Mouse (Mus musculus): ENCODE results near the gene Cdc16.
"Not testable (repeated sequence)": the region's sequence is repeated elsewhere in the genome, so short reads cannot be mapped to it uniquely, and the experiment has no call there.

Gene Cdc16

GRCm38 (mm10) chr8:13756982-13757804 is at the start of gene Cdc16:
Gene Cdc16, plus strand, starts transcription at chr8:13757676.
- DNase-seq (ENCODE audit: low spot score), result peak; percentile 88

- no peak for DNase-seq (ENCODE audit: low spot score)
Measured at GRCm38 (mm10) chr8:13708514-13708913, 49.0 kb upstream of the Cdc16 start.

DNA sequence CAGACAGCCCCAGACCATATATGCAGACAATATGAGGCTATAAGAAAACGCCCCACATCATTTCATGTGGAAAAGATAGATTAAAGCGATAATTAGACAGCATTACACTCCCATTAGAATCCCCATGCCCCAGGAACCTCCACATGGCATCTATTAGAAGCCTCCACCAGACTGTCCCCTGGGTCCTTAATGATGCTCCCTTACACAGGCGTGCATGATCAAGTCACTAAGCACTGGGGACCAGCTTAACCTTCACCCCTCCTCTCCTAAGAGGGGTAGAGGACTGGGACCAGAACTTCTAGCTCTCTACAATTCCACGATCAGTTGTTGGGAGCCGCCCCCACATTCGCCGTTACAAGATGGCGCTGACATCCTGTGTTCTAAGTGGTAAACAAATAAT is 38.5 kb upstream of the Cdc16 start:
- DNase-seq (ENCODE audit: low spot score), result no peak

DNA sequence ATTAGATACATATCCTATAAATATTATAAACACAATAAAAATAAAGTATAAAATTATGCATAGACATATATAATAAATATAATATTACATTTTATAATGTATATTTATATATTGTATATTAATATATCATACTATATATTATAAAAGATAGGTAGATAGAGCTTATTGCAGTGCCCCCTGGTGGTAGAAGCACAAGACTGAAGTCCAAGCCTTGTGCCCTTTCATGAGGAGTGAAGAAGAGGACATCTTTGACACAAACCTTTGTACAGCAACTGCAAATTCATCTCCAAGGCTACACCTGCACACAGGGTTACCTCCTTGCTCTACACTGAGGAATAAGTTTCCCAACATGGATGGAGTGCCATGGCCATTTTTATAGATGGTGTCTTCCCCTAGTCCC is 31.8 kb upstream of the Cdc16 start:
- peak; percentile 60 for DNase-seq (ENCODE audit: low spot score)

DNA sequence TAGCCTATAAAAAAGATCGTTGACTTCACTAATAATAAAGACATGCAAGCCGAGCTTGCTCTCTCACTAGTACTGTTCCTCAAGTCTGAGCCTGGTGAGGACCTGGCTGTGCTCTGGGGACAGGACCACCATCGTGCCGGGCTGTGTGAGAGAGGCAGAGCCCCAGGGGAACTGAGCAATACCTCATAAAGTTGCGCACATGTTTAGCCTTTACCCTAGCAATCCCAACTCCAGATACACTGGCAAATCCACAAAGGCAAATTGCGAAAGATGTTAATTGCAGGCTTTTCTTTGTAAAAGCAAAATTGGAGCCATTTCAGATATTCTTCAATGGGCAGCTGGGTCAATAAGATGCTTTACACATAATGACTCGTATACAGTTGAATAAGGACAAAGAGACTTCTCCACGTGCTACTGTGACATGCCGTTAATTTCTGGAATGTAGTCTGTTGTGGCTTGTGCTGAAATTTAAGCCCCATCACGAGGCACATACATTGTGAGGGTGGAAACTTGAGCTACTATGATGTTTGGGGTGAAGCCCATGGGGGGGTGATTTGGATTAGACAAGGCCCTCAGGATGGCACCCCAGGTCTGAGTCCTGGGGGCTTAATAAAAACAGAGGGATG is 29.9 kb upstream of the Cdc16 start:
- DNase-seq (ENCODE audit: low spot score), result no peak

DNA sequence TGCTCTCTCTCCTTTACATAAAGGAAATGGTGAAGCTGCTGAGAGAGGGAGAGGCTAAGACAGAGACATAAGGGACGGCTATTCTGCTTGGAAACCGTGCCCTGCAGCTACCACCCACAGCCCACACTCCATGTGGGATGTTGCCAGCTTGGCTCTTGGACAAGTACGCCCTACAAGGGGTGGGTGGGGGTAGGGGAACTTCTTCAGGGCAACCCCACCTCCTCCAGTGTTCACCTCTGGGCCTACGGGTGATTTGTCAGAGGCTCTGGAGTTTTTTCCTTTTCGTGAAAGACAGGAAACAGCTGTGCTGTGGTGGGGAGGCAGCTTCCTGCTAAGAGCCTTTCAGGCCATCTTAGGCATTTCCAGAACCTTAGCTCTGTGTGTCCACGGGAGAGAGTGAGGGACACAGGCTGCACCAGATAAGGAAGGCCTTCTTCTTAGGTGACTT is 17.1 kb upstream of the Cdc16 start:
- peak; percentile 55 for DNase-seq (ENCODE audit: low spot score)

GRCm38 (mm10) chr8:13740817-13741613 is 16.5 kb upstream of the Cdc16 start:
- DNase-seq (ENCODE audit: low spot score), result no peak

DNA sequence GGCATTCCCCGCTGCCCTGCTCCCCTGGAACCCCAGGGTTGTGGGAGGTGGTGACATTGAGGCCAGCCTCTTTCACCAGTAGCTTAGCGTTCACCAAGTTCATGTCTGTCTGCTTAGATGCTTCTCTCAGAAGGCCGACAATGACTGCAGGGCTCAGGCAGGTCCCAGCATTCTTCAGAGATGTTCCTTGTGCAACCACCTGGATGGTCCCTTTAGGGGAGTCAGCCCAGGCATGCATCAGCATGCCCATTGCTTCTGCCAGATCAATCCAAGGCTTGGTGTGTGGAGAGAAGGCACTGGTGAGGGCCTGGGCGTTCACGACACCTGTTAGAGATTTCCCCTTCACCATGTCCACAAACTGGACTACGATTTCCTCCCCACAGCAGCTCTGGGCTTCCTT is 11.3 kb upstream of the Cdc16 start:
- DNase-seq (ENCODE audit: low spot score), result not testable (repeated sequence)

DNA sequence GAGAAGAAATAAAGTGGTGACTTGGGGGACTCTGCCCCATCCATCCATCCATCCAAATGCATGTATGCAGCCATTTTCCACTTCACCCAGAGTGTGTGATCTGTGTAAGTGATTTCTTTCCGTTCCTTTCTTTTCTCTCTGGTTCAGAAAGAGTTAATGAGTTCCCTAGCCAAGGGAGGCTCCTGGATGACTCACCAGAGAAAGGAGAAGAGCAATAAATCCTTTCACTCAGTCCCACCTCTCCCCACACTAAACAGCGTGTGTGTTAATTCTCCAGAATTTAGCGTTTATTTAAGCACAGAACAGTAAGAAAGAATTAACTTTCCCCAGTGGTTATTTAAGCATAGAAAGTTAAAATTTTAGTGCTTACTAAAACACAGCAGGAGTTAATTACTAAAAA is 9.8 kb upstream of the Cdc16 start:
- DNase-seq (ENCODE audit: low spot score), result no peak

DNA sequence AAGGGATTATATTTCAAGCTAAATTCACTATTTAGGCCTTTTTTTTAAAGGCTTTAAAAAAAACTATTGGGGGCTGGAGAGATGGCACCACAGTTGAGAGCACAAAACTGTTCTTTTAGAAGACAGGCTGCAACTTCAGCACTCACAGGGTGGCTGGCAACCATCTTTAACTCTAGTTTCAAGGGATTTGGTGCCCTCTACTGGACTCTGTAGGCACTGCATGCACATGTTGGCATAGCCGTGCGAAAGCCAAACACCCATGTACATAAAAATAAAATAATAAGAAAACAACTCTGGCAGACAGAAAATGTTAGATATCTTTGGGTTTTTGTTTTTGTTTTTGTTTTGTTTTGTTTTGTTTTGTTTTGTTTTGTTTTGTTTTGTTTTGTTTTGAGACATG is 3.8 kb upstream of the Cdc16 start:
- DNase-seq (ENCODE audit: low spot score), result peak; percentile 68

- DNase-seq (ENCODE audit: low spot score), result no peak
Measured at GRCm38 (mm10) chr8:13756480-13756879, 996 bp upstream of the Cdc16 start.

DNA sequence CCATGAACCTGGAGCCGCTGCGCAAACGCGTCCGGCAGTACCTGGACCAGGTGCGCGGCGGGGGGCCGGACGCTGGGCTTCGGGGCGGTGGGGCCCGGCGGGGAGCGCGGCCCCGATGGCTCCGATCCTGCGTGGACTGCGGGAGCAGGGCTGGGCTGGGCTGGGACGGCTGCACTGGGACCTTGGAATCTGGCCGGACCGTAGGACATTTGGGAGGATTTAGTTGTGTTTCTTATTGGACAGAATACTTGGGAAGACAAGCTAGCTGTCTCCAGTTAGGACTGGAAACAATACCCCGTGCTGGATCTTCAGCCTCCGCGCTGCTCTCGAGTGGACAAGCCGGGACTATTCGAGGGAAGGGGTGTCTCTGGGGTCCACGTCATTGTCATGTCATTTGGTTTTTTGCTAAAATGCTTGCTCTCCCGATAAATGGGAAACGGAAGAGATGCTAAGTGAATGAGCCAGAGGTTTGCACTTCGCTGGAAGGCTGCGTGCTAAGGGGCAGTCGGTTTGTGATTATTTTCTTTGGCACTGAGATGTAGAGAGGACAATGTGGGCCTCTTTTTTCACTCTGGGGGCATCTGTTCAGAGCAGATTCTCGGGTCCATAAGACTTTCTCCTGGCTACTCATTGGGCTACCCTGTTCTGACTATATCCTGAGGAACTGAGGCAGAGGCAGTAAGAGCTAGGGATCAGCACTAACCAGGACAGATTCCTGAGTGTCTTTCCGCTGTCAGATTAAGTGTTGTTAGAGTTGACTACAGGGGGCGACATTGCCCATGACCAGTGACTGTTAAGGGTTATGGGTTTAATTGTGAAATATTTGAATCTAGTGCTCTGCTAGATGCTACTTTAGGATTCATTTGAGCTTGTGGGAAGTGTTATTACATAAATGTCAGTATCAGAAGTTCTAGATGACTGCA is 590 bp downstream of the Cdc16 start:
- DNase-seq (ENCODE audit: low spot score), result peak; percentile 57

DNA sequence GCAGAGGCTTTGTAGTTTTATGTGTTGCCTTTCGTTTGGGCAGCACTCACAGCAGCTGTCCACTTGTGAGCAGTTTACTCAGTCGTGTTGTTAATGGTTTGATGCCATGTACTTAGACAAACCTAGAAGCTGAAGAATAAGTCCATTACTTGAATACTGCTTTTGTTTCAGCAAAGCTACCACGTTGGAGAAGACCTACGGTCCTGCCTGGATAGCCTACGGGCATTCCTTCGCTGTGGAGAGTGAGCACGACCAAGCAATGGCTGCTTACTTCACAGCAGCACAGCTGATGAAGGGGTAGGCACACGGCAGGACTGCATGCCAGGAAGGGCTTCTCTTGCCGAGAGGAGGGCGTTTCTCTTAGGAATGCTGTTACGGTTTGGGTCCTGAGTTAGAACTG is 11.7 kb downstream of the Cdc16 start:
- DNase-seq (ENCODE audit: low spot score), result no peak

GRCm38 (mm10) chr8:13780536-13780935 is 23.1 kb downstream of the Cdc16 start:
- DNase-seq (ENCODE audit: low spot score), result no peak

GRCm38 (mm10) chr8:13785250-13785763 is 27.8 kb downstream of the Cdc16 start, which contains the start of gene Upf3a:
Gene Upf3a, plus strand, starts transcription at chr8:13785615.
- DNase-seq (ENCODE audit: low spot score), result peak; percentile 94

- peak; percentile 94 for DNase-seq (ENCODE audit: low spot score)
Measured at GRCm38 (mm10) chr8:13785764-13786299, 28.4 kb downstream of the Cdc16 start.

DNA sequence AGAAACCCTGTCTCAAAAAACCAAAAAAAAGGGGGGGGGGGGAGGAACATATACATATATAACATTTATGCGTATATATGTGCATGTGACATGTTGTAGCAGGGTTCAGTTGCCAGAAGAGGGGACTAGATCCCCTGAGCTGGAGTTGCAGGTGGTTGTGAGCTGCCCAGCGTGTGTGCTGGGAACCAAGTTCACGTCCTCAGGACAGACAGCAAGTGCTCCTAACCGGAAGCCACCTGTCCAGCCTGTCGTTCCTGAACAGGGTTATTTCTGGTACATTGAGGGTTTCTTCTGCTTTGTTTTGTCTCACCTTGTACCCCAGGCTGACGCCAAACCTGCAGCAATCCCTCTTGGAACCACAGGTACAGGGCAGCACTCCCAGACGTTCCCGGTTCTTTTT is 32.1 kb downstream of the Cdc16 start:
- DNase-seq (ENCODE audit: low spot score), result no peak

DNA sequence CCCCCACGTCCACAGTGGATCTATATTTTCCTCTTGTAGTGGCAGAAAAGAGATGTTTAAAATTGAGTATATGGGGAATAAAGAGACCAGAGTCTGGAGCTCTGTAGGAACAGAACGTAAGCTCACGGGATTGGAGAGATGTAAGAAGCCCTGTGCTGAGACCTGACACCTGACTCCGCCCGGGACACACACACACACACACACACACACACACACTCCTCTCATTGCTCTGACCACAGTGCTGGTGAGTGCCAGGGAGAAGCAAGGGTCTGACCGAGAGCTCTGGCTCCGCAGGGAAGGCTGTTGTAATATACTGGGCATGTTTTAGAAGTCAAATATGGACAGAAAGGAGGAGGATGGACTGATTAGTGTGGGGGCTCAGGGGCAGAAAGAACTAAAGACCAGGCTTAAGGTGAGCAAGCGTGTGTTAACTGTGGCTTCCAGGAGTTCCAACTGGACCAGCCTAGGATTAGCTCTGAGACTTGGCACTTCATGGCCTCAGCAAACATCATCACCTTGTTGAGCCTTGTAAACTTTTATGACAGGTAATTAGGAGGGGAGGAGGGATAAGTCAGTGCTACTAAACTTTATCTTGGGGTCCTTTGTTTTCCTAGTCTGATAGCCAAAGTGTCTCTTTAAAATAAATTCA is 35.7 kb downstream of the Cdc16 start:
- DNase-seq (ENCODE audit: low spot score), result no peak

GRCm38 (mm10) chr8:13793746-13794101 is 36.2 kb downstream of the Cdc16 start:
- DNase-seq (ENCODE audit: low spot score), result no peak

DNA sequence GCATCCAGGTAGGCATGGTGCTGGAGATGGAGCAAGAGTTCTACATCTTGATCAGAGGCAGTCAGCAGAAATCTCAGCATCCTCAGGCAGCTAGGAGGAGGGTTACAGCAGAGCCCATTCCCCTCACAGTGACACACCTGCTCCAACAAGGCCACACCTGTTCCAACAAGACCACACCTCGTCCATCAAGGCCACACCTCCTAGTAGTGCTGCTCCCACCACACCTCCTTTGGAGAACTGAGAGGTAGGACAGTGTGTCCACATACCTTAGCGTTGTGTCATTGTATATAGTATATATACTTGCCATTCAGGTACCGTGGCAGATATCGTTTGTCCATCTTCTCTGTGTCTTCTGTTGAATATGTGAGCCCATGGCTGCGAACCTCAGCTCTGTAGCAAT is 40.2 kb downstream of the Cdc16 start:
- no peak for DNase-seq (ENCODE audit: low spot score)

DNA sequence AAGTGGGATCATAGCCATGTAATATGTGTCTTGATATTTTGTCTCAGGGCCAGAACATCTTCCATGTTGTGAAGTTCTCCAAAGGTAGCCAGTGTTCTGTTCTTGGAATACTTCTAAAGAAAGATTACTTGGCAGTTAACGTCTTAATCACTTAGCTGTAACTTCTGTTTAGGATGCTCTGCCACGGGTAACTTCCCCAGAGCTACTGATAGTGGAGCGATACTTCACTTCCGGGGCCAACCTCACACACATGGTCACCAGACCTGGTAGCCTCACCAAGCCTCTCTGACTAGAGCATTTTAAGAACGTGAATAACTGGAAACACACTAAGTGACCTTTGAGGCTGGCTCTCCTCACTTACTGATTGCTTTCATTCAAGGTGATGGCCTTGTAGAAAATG is 42.1 kb downstream of the Cdc16 start:
- DNase-seq (ENCODE audit: low spot score), result no peak

Measured in lung, postnatal 25 days (tissue).